Mouse (Mus musculus) CH12.LX (cell line): ENCODE results near the gene Eps15l1.

Source experiments
- CTCF ChIP-seq, 2 experiments: IDR thresholded peaks in 1 of 2; conservative IDR thresholded peaks in 1 of 2; 2 replicates each; pipeline ENCODE4 v1.5.1; 2011 to 2012; ENCODE audit warnings: low read depth in 2 of 2, low read length in 2 of 2, improper control_type of control experiment in 1 of 2, inconsistent platforms in 1 of 2, mild to moderate bottlenecking in 1 of 2, moderate library complexity in 1 of 2
- POLR2A ChIP-seq: IDR thresholded peaks from 2 replicates; pipeline ENCODE4 v1.6.1; 2011; ENCODE audit warnings: low read depth, mild to moderate bottlenecking, improper control_type of control experiment, low read length

DNA sequence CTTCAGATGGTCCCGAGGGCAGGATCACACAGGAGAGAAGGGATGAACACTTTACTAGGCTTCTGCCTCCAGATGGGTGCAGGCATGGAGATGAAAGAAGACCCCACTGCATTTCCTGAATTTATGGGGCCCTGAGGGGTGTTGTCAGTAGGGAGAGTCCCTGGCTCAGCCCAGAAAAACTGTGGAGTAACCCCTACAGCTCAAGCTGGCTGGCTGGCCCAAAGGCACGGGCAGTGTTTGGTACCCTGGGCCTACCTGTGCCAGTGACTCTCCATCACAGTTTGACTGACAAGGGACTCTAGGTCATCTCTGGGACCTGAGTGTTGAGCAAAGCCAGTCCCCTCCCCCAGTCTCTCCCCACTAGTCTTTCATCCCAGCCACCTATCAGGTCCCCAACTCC lies 96.6 kb downstream of the Eps15l1 start:
- TF ChIP-seq POLR2A (no peak), CTCF (conservative IDR thresholded peaks at IDR 0.05 in 1 of 2, IDR thresholded peaks at IDR 0.05 in 1 of 2; ENCODE audit: low read depth in 2 of 2, low read length in 2 of 2) (no peak)
